Mouse (Mus musculus): Measurements from ENCODE around the gene Bcat1.
A peak's percentile ranks its signal among the peaks of the same experiment; 100 is the strongest.

DNA sequence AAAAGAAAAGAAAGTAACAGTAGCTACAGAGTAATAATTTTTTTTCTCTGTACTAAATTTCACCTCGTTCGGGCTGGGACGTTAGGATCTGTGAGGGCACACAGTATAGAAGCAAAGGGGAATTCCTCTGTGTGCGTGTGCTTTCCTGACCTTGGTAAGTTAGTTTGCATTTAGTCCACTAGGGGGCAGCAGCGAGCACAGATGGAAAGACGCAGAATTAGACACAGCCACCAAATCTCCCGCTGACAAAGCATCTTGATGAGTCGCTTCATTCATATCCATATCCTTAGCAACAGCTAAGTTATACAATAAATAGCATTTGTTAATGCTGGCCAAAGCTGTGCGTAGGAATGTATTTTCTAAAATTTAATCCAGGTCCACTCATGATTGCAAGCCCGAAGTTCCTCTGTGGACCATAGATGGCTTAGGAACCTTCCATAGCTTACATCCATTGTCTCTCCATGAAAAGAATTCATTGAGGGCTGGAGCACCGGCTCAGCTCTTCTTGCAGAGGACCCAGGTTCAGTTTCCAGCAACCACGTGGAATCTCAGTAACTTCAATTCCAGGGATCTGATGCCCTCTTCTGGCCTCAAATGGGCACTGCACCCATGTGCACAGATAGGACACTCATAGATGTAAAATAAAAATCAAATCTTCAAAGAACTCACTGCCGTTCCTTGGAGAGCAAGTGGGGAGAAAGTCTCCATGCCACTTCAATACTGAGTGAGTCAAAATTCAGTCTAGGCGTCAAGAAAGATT is 52.8 kb downstream of the Bcat1 start:
- TF ChIP-seq POLR2A (IDR thresholded peaks at IDR 0.05; ENCODE audit: insufficient read depth, low read depth, low read length) (no peak), CTCF (IDR thresholded peaks at IDR 0.05) (peak; percentile 66)
